Mouse (Mus musculus) retina, adult 2 months (tissue): ENCODE results near the gene Fam45a.
"Not testable (repeated sequence)": the region's sequence is repeated elsewhere in the genome, so short reads cannot be mapped to it uniquely, and the experiment has no call there.

Experiments
- DNase-seq: peaks from one replicate; pipeline ENCODE4 v3.0.0-alpha.2; 2012; ENCODE audit warnings: low read depth, low spot score

Gene Fam45a

GRCm38 (mm10) chr19:60843324-60843723 lies 31.9 kb downstream of the Fam45a start:
- DNase-seq = no peak

- no peak for DNase-seq
These were observed 34.3 kb downstream of the Fam45a start for GRCm38 (mm10) chr19:60845731-60846130.

- peak; percentile 62 for DNase-seq
These were observed 49.7 kb downstream of the Fam45a start, which contains the start of gene Sfxn4 for GRCm38 (mm10) chr19:60860868-60861700. TSS of gene Sfxn4 (minus strand) at chr19:60861479.

- DNase-seq = not testable (repeated sequence)
These were observed 54.8 kb downstream of the Fam45a start for GRCm38 (mm10) chr19:60866169-60866568.

- no peak for DNase-seq
These were observed 59.1 kb downstream of the Fam45a start for GRCm38 (mm10) chr19:60870489-60870888.

GRCm38 (mm10) chr19:60871366-60871765 lies 60.0 kb downstream of the Fam45a start:
- DNase-seq = no peak

GRCm38 (mm10) chr19:60872272-60872671 lies 60.9 kb downstream of the Fam45a start:
- no peak for DNase-seq

GRCm38 (mm10) chr19:60873501-60873900 lies 62.1 kb downstream of the Fam45a start:
- no peak for DNase-seq

- peak; percentile 84 for DNase-seq
These were observed 62.8 kb downstream of the Fam45a start, which contains the start of gene Prdx3 for GRCm38 (mm10) chr19:60874064-60874694. TSS of gene Prdx3 (minus strand) at chr19:60874556.

- DNase-seq = no peak
These were observed 71.7 kb downstream of the Fam45a start for GRCm38 (mm10) chr19:60883129-60883528.
